Mouse (Mus musculus) kidney, adult 2 months (tissue): ENCODE measurements around the gene Rnf150. TPM values are rescaled to one million over a fixed set of nuclear protein-coding genes. Genes with fewer than 3 reads are reported as not detected.
A peak's percentile ranks its signal among the peaks of the same experiment; 100 is the strongest.

Experiments
- DNase-seq: peaks from one replicate; pipeline ENCODE4 v3.0.0; 2021
- H3K27ac ChIP-seq: fragments of 200-500 bp; 2 replicates; pipeline ENCODE4 v1.5.1; 2012; ENCODE audit warnings: low read depth, low read length, control low read depth, inconsistent platforms; ENCODE audit not compliant: insufficient read depth
- H3K27me3 ChIP-seq: fragments of 200-500 bp; replicated peaks from 2 replicates; pipeline ENCODE4 v1.6.1; 2012; ENCODE audit warnings: mild to moderate bottlenecking, moderate library complexity, low read length, inconsistent platforms; ENCODE audit not compliant: control insufficient read depth, insufficient read depth
- H3K36me3 ChIP-seq: fragments of 200-500 bp; 2 replicates; pipeline ENCODE4 v1.6.1; 2012; ENCODE audit warnings: mild to moderate bottlenecking, moderate library complexity, low read length, inconsistent platforms; ENCODE audit not compliant: control insufficient read depth, insufficient read depth
- H3K4me1 ChIP-seq: fragments of 200-500 bp; 2 replicates; pipeline ENCODE4 v1.6.1; 2011; ENCODE audit warnings: low read length; ENCODE audit not compliant: control insufficient read depth, insufficient read depth
- H3K4me3 ChIP-seq: fragments of 200-500 bp; 2 replicates; pipeline ENCODE4 v1.5.1; 2011; ENCODE audit warnings: mild to moderate bottlenecking, low read depth, low read length, control low read depth; ENCODE audit not compliant: insufficient read depth
- CTCF ChIP-seq: fragments of 200-500 bp; conservative IDR thresholded peaks from 2 replicates; pipeline ENCODE4 v1.5.1; 2011; ENCODE audit warnings: low read depth, mild to moderate bottlenecking, control low read depth, low read length, moderate library complexity, mixed read lengths; ENCODE audit not compliant: insufficient read depth, insufficient read length
- POLR2A ChIP-seq: fragments of 200-500 bp; IDR thresholded peaks from one replicate; pipeline ENCODE4 v1.6.1; 2011; ENCODE audit warnings: low read depth, low read length, control low read depth
- WGBS: fragments of 180-500 bp; shearing (Covaris S2); methylation state at CpG from one replicate; pipeline ENCODE4 v1.1.7; 2018; 5-methylcytosine and 5-hydroxymethylcytosine counted together
- polyA plus RNA-seq: library from polyadenylated mRNA; depleted of rRNA; stranded (reverse); fragments of >200 nt; gene quantifications from 2 replicates; pipeline ENCODE4 v1.2.3, GENCODE M21; 2012

Gene Rnf150
- polyA plus RNA-seq, 1 experiment = 1.6 TPM

DNA sequence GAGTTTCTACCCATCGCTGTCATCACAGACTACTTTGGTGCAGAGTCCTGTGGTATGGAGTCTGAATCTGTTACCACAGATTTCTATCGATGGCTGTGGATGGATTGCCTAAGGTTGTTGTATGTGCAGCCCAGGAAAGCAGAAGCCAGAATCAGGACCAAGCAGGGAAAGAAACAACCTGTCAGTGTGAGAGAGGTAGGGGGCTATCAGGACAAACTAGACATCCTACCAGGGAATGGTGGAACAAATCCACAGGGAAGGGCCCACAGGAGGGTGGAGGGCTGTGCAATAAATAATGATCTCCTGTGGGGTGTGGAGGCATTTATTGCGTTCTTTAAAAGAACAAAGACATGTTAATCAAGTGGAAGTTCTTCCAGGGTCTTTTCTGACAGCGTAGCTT lies 56.5 kb downstream of the Rnf150 start:
- Histone ChIP-seq H3K4me1 (no peaks in the 10 kb centered on the region), H3K4me3 (no peak overlapping the region), H3K27ac (no peak overlapping the region), H3K27me3 (no peaks in the 10 kb centered on the region), H3K36me3 (no peaks in the 10 kb centered on the region)
- TF ChIP-seq CTCF (no peak), POLR2A (no peak)
- DNase-seq = no peak
- 70% methylated on average over 4 of the region's 4 CpGs for WGBS

DNA sequence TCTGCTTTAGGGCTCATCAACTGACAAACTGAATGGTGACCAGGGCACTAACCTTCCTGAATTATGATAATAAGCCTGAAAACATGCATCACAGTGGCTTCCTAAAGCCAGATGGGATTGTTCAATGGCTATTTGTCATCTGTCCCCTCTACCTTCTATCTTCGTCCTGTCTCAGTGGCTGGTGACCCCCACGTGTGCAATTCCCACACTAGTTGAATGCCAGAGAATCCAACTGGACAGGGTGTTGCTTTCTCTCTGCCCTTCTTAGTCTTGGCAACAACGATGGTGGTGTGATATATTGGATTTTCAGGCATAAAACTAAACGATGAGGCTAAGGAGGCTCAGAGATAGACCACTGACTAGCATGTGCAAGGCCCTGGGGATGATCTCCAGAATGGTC lies 57.0 kb downstream of the Rnf150 start:
- 49% methylated on average over 4 of the region's 4 CpGs for WGBS
- TF ChIP-seq POLR2A (no peak), CTCF (no peak)

DNA sequence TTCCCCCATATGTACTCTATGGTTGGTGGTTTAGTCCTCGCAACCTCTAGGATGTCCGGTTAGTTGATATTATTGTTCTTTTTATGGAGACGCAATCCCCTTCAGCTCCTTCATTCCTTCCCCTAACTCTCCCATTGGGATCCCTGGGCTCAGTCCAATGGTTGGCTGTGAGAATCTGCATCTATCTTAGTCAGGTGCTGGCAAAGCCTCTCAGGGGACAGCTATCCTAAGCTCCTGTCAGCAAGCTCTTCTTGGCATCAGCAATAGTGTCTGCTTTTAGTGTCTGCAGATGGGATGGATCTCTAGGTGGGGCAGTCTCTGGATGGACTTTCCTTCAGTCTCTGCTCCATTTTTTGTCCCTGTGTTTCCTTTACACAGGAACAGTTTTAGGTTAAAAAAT lies 62.1 kb downstream of the Rnf150 start:
- no peaks in the 10 kb centered on the region for H3K4me1 ChIP-seq
- DNase-seq = no peak
- WGBS = 94% methylated on average over 3 of the region's 3 CpGs
- H3K36me3 ChIP-seq = no peaks in the 10 kb centered on the region
- TF ChIP-seq POLR2A (no peak), CTCF (no peak)
- H3K27ac ChIP-seq = no peak overlapping the region
- no peak overlapping the region for H3K4me3 ChIP-seq
- no peaks in the 10 kb centered on the region for H3K27me3 ChIP-seq

More for the DNA sequence above, 57.0 kb downstream of the Rnf150 start:
- Histone ChIP-seq H3K36me3 (no peaks in the 10 kb centered on the region), H3K4me1 (no peaks in the 10 kb centered on the region), H3K27me3 (no peaks in the 10 kb centered on the region), H3K4me3 (no peak overlapping the region), H3K27ac (no peak overlapping the region)
- DNase-seq = no peak

DNA sequence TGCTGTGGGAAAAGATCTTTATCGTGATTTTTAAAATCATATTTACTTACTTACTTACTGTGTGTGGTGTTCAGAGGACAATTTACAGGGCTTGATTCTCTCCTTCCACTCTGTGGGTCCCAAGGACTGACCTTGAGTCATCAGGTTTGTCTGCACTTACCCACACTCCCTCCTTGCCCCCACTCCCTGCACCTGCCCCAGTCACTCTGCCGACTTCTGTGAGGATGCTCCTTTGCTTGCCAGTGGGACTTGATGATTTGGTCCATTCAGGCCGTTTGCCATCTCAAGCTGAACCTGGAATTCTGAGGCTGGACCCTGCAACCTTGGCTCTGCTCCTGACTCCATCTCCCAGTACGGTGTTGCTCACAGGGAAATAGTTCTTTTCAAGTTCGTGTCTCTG lies 63.4 kb downstream of the Rnf150 start:
- Histone ChIP-seq H3K27me3 (no peaks in the 10 kb centered on the region), H3K4me1 (no peaks in the 10 kb centered on the region), H3K4me3 (no peak overlapping the region), H3K27ac (no peak overlapping the region), H3K36me3 (no peaks in the 10 kb centered on the region)
- no peak for DNase-seq
- WGBS = 77% methylated on average over 5 of the region's 5 CpGs
- TF ChIP-seq CTCF = no peak

DNA sequence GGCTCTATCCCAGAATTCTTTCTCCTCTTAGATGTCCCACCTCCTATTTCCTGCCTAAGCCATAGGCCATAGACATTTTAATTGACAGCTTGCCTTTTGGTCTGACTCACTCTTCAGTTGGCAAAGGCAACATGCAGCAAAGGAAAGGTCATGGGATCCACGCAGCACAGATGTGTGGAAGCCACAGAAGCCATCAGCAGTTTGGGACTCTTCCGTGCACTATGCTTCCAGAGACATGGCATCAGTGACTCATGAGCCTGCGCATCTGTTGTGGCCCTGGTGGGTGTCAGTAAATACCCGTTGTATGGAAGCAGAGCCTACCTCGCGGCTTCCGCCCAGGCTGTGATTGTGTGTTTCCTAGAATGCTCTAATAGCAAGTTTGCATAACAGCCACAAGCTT lies 68.4 kb downstream of the Rnf150 start:
- Histone ChIP-seq H3K36me3 (no peaks in the 10 kb centered on the region), H3K4me3 (no peak overlapping the region), H3K27me3 (no peaks in the 10 kb centered on the region), H3K4me1 (no peaks in the 10 kb centered on the region), H3K27ac (no peak overlapping the region)
- no peak for TF ChIP-seq POLR2A
- TF ChIP-seq CTCF = no peak
- 90% methylated on average over 7 of the region's 7 CpGs for WGBS
- no peak for DNase-seq

DNA sequence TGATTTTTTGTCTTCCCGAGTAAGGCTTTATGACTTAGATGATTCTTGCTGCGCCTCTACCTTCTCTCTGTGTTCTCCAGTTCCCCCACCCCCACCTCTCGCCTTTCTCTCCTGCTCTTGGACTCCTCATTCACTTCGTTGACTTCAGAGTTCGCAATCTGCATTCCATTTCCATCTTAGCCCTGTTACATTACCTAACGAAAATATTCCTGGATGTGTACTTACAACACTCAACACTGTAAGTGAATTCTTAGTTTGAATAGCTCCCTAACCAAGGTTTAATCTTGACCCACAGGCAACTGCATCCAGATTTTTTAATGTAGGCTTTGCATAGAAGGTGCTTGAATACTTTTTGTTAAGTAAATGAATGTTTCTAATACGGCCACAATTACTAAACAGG lies 73.0 kb downstream of the Rnf150 start:
- H3K36me3 ChIP-seq = no peaks in the 10 kb centered on the region
- no peak for DNase-seq
- no peak overlapping the region for H3K4me3 ChIP-seq
- TF ChIP-seq POLR2A = no peak
- no peak for TF ChIP-seq CTCF
- 78% methylated on average over 7 of the region's 7 CpGs for WGBS
- no peaks in the 10 kb centered on the region for H3K27me3 ChIP-seq
- H3K27ac ChIP-seq = no peak overlapping the region
- no peaks in the 10 kb centered on the region; the same call in 1 of the 2 replicates for H3K4me1 ChIP-seq

DNA sequence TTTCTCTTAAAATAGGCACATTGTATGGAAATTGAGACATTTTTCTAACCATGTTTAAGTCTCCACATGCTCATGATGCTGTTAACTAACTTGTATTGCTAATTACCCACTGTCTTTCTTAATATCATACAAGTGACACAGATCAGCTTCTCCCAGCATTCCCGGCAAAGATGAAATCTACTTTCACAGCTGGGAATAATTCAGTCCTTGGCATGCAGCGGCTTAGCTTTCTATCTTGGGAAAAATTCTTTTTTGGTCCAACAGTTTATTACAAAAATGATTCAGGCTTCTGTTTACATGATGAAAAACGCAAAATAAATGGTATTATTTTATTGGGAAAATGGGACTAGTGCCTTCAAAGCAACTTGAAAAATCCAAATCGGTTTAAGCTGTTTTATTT lies 73.7 kb downstream of the Rnf150 start:
- TF ChIP-seq POLR2A (no peak), CTCF (no peak)
- no peaks in the 10 kb centered on the region for H3K27me3 ChIP-seq
- H3K36me3 ChIP-seq = no peaks in the 10 kb centered on the region
- no peak overlapping the region for H3K27ac ChIP-seq
- WGBS = 83% methylated on average over 4 of the region's 4 CpGs
- H3K4me1 ChIP-seq = no peaks in the 10 kb centered on the region; the same call in 1 of the 2 replicates
- DNase-seq = no peak
- no peak overlapping the region for H3K4me3 ChIP-seq

DNA sequence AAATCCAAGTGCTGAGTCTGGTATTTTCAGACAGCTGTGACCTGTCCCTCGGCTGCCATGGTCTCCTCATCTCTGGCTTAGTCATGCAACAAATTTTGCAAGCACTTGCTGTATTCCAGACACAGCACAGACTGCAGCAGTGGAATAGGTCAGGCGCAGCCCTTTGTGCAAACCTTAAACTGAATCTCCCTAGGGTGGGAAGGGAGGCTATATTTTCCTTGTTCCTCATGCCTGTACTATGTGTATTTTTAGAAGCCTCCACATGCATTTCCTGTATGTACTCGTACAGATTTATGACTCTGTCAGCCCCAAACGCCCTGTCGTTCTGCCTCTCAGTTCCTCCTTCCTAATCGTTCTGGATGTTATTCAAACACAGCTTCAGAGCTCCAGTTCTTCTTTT lies 76.8 kb downstream of the Rnf150 start:
- no peak overlapping the region for H3K4me3 ChIP-seq
- H3K4me1 ChIP-seq = peaks cover 3% of the 10 kb centered on the region; the same call in 1 of the 2 replicates
- peak overlapping the region; percentile 64 for H3K27ac ChIP-seq
- peak; percentile 70 for DNase-seq
- no peaks in the 10 kb centered on the region for H3K27me3 ChIP-seq
- TF ChIP-seq CTCF (no peak), POLR2A (no peak)
- no peaks in the 10 kb centered on the region for H3K36me3 ChIP-seq
- WGBS = 4% methylated on average over 6 of the region's 6 CpGs
